Mouse (Mus musculus) forebrain, embryonic 12.5 days (tissue): ENCODE results near the gene Boll. TPM values are rescaled to one million over a fixed set of nuclear protein-coding genes. Genes with fewer than 3 reads are reported as not detected.

Experiments
- ATAC-seq: fragments of 200-750 bp; cut with Nextera tagmentation; 2 replicates; pipeline ENCODE4 v1.8.0; 2017; ENCODE audit warnings: moderate TSS enrichment; ENCODE audit not compliant: low FRiP score
- H3K27ac ChIP-seq: fragments of 300-500 bp; sonication (generic); 2 replicates; pipeline ENCODE4 v1.5.1; 2016; ENCODE audit warnings: mild to moderate bottlenecking
- H3K27me3 ChIP-seq: fragments of 300-500 bp; sonication (generic); 2 replicates; pipeline ENCODE4 v1.6.1; 2016; ENCODE audit warnings: mild to moderate bottlenecking
- H3K36me3 ChIP-seq: fragments of 300-500 bp; sonication (generic); replicated peaks from 2 replicates; pipeline ENCODE4 v1.6.1; 2016; ENCODE audit warnings: mild to moderate bottlenecking
- H3K4me1 ChIP-seq: fragments of 300-500 bp; sonication (generic); 2 replicates; pipeline ENCODE4 v1.6.1; 2016
- H3K4me2 ChIP-seq: fragments of 300-500 bp; sonication (generic); 2 replicates; pipeline ENCODE4 v1.6.1; 2016; ENCODE audit warnings: mild to moderate bottlenecking, moderate library complexity
- H3K4me3 ChIP-seq: fragments of 300-500 bp; sonication (generic); replicated peaks from 2 replicates; pipeline ENCODE4 v1.5.1; 2016; ENCODE audit warnings: mild to moderate bottlenecking
- H3K9ac ChIP-seq: fragments of 300-500 bp; sonication (generic); 2 replicates; pipeline ENCODE4 v1.6.1; 2016; ENCODE audit warnings: mild to moderate bottlenecking
- H3K9me3 ChIP-seq: fragments of 300-500 bp; sonication (generic); 2 replicates; pipeline ENCODE4 v1.6.1; 2016
- WGBS: fragments of 180-500 bp; shearing (Covaris S2); methylation state at CpG from one replicate; pipeline ENCODE4 v1.1.7; 2016; 5-methylcytosine and 5-hydroxymethylcytosine counted together
- polyA plus RNA-seq: library from polyadenylated mRNA; unstranded; fragments of >200 nt; fragmentation: Nextera tagmentation; extraction: Ambion mirVana; gene quantifications from 2 replicates; pipeline ENCODE4 v1.2.1, GENCODE M21; 2016

The Boll gene
- polyA plus RNA-seq, 1 experiment from 2014 or later = 0.50 TPM

GRCm38 (mm10) chr1:55236890-55237642 lies 126.2 kb downstream of the Boll start, which contains the start of gene Mars2:
TSS of gene Mars2 (plus strand) at chr1:55237177.
- ATAC-seq = peak; percentile 99
- peak within 1 kb of the TSS; percentile 93 for H3K4me2 ChIP-seq
- WGBS = under 1% methylated on average over 82 of the region's 82 CpGs

GRCm38 (mm10) chr1:55236487-55236886 lies 126.8 kb downstream of the Boll start:
- peak overlapping the region; percentile 73 for H3K9ac ChIP-seq
- no peaks in the 10 kb centered on the region for H3K9me3 ChIP-seq
- H3K27me3 ChIP-seq = 0 out of 2 replicates have a peak, but pooled peaks cover 4% of the 10 kb centered on the region
- H3K4me3 ChIP-seq = peak overlapping the region; percentile 74
- H3K27ac ChIP-seq = no peak overlapping the region
- WGBS = 42% methylated on average over 5 of the region's 5 CpGs
- peak overlapping the region; percentile 93 for H3K4me2 ChIP-seq
- H3K36me3 ChIP-seq = no peaks in the 10 kb centered on the region
- H3K4me1 ChIP-seq = peaks cover 22% of the 10 kb centered on the region
- ATAC-seq = no peak

More at GRCm38 (mm10) chr1:55236890-55237642, 126.2 kb downstream of the Boll start, which contains the start of gene Mars2:
- Histone ChIP-seq H3K4me1 (peaks cover 22% of the 10 kb centered on the region), H3K36me3 (no peaks in the 10 kb centered on the region), H3K27ac (peak within 1 kb of the TSS; percentile 81), H3K9me3 (no peaks in the 10 kb centered on the region), H3K9ac (peak within 1 kb of the TSS; percentile 73), H3K4me3 (peak within 1 kb of the TSS; percentile 74), H3K27me3 (0 out of 2 replicates have a peak, but pooled peaks cover 4% of the 10 kb centered on the region)

- WGBS = 57% methylated on average over 16 of the region's 16 CpGs
- Histone ChIP-seq H3K4me3 (no peak overlapping the region), H3K36me3 (no peaks in the 10 kb centered on the region), H3K27ac (no peak overlapping the region), H3K4me1 (peaks cover 14% of the 10 kb centered on the region), H3K9ac (no peak overlapping the region), H3K27me3 (0 out of 2 replicates have a peak, but pooled peaks cover 4% of the 10 kb centered on the region), H3K9me3 (no peaks in the 10 kb centered on the region), H3K4me2 (no peak overlapping the region)
- no peak for ATAC-seq
Measured at GRCm38 (mm10) chr1:55234910-55235520, 128.3 kb downstream of the Boll start.

GRCm38 (mm10) chr1:55228256-55228884 lies 134.9 kb downstream of the Boll start:
- ATAC-seq = no peak
- 0 out of 2 replicates have a peak, but pooled peaks cover 3% of the 10 kb centered on the region for H3K27me3 ChIP-seq
- WGBS = 87% methylated on average over 8 of the region's 8 CpGs
- H3K4me1 ChIP-seq = peaks cover 15% of the 10 kb centered on the region
- no peak overlapping the region for H3K9ac ChIP-seq
- H3K4me3 ChIP-seq = no peak overlapping the region
- no peaks in the 10 kb centered on the region for H3K36me3 ChIP-seq
- H3K9me3 ChIP-seq = no peaks in the 10 kb centered on the region
- no peak overlapping the region for H3K27ac ChIP-seq
- H3K4me2 ChIP-seq = no peak overlapping the region

GRCm38 (mm10) chr1:55227376-55227775 lies 135.9 kb downstream of the Boll start:
- Histone ChIP-seq H3K9me3 (no peaks in the 10 kb centered on the region), H3K36me3 (no peaks in the 10 kb centered on the region), H3K4me1 (peaks cover 15% of the 10 kb centered on the region), H3K4me2 (no peak overlapping the region), H3K4me3 (no peak overlapping the region), H3K27ac (no peak overlapping the region), H3K27me3 (0 out of 2 replicates have a peak, but pooled peaks cover 3% of the 10 kb centered on the region), H3K9ac (no peak overlapping the region)
- ATAC-seq = no peak
- whole genome bisulfite sequencing = 44% methylated on average over 1 of the region's 1 CpGs

GRCm38 (mm10) chr1:55226011-55226857 lies 137.0 kb downstream of the Boll start, which contains the start of gene Rftn2:
TSS of gene Rftn2 (minus strand) at chr1:55226782.
- ATAC-seq = no peak
- under 1% methylated on average over 26 of the region's 26 CpGs for WGBS
- Histone ChIP-seq H3K9me3 (no peaks in the 10 kb centered on the region), H3K4me2 (peak within 1 kb of the TSS; percentile 65), H3K4me3 (peak within 1 kb of the TSS; percentile 45), H3K9ac (peak within 1 kb of the TSS; percentile 53), H3K36me3 (no peaks in the 10 kb centered on the region), H3K27ac (0 out of 2 replicates have a peak within 1 kb of the TSS, but pooled peaks have one; percentile 36), H3K27me3 (0 out of 2 replicates have a peak, but pooled peaks cover 3% of the 10 kb centered on the region), H3K4me1 (peaks cover 20% of the 10 kb centered on the region)

DNA sequence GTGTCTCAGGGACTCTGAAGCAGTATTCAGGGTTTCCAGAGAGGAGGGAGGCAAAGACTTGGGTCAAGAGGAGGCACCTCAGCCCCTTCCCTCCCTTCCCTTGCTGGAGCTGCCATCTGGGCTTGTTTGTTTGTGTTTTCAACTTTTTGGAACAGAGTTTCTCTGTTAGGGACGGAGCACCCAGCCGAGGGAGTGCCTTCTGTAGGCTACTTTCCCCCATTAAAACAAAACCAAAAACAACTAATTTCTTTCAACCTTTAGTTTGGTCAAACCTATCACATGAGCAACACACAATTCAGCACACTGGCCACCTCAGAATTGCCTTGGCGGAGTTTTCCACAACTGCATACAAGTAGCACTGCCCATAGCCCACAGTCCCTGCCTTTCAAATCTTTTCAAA lies 137.9 kb downstream of the Boll start:
- Histone ChIP-seq H3K4me1 (peaks cover 23% of the 10 kb centered on the region), H3K36me3 (no peaks in the 10 kb centered on the region), H3K27me3 (0 out of 2 replicates have a peak, but pooled peaks cover 3% of the 10 kb centered on the region), H3K9me3 (no peaks in the 10 kb centered on the region), H3K9ac (peak overlapping the region; percentile 36; the same call in 1 of the 2 replicates), H3K27ac (peak overlapping the region; percentile 36; the same call in 1 of the 2 replicates), H3K4me2 (peak overlapping the region; percentile 65), H3K4me3 (peak overlapping the region; percentile 45)
- ATAC-seq = peak; percentile 27; the same call in 1 of the 2 replicates
- WGBS = 18% methylated on average over 3 of the region's 3 CpGs

DNA sequence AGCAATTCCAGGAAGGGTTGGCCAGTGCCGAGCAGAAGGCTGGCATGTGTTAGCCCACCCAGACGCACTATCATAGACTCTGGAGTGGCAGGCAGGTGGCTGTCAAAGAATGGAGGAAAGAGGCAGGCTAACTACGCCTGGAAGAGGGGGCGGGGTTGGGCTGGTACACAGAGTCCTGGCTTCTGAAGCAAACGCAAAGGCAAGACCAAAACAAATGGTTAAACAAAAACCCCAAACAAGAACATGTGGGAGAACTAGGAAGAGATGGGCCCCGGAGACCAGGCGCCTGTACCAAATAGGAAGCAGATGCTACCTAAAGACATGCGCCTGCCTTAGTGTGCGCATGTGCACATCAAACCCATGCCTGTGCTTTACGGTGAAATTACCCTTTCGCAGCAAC lies 139.2 kb downstream of the Boll start:
- peak; percentile 62; the same call in 1 of the 2 replicates for ATAC-seq
- Histone ChIP-seq H3K36me3 (no peaks in the 10 kb centered on the region), H3K4me1 (peaks cover 23% of the 10 kb centered on the region), H3K9me3 (no peaks in the 10 kb centered on the region), H3K4me2 (peak overlapping the region; percentile 65), H3K4me3 (no peak overlapping the region), H3K9ac (no peak overlapping the region), H3K27ac (no peak overlapping the region), H3K27me3 (0 out of 2 replicates have a peak, but pooled peaks cover 3% of the 10 kb centered on the region)
- WGBS = 53% methylated on average over 11 of the region's 11 CpGs

GRCm38 (mm10) chr1:55223026-55223425 lies 140.2 kb downstream of the Boll start:
- H3K9me3 ChIP-seq = no peaks in the 10 kb centered on the region
- 90% methylated on average over 7 of the region's 7 CpGs for WGBS
- no peak overlapping the region for H3K4me3 ChIP-seq
- H3K27ac ChIP-seq = no peak overlapping the region
- H3K27me3 ChIP-seq = 0 out of 2 replicates have a peak, but pooled peaks cover 3% of the 10 kb centered on the region
- H3K4me1 ChIP-seq = peaks cover 23% of the 10 kb centered on the region
- no peak overlapping the region for H3K4me2 ChIP-seq
- no peak for ATAC-seq
- H3K36me3 ChIP-seq = no peaks in the 10 kb centered on the region
- no peak overlapping the region for H3K9ac ChIP-seq

DNA sequence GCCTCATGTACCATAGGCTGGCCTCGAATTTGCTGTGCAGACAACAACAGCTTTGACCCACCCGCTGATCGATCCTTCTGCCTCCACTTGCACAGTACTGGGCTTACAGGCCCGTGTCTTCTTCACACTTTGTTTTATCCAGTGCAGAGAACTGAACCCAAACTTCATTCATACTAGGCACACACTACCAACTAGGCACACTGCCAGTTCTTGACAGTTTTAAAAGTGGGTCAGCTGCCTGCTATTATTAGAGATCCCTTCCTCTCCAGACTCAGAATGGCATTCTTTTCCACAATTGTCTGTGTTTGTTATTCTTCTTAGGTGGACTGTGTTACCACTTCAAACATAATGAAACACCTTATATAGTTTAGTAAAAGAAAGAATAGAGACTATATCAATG lies 141.9 kb downstream of the Boll start:
- H3K36me3 ChIP-seq = no peaks in the 10 kb centered on the region
- H3K4me3 ChIP-seq = no peak overlapping the region
- no peak for ATAC-seq
- no peaks in the 10 kb centered on the region for H3K27me3 ChIP-seq
- no peak overlapping the region for H3K4me2 ChIP-seq
- no peak overlapping the region for H3K27ac ChIP-seq
- 69% methylated on average over 4 of the region's 4 CpGs for WGBS
- peaks cover 19% of the 10 kb centered on the region for H3K4me1 ChIP-seq
- H3K9ac ChIP-seq = no peak overlapping the region
- no peaks in the 10 kb centered on the region for H3K9me3 ChIP-seq

GRCm38 (mm10) chr1:55217191-55217590 lies 146.1 kb downstream of the Boll start:
- no peaks in the 10 kb centered on the region for H3K27me3 ChIP-seq
- H3K9me3 ChIP-seq = no peaks in the 10 kb centered on the region
- no peaks in the 10 kb centered on the region; the same call in 1 of the 2 replicates for H3K36me3 ChIP-seq
- H3K4me2 ChIP-seq = no peak overlapping the region
- H3K4me3 ChIP-seq = no peak overlapping the region
- WGBS = 83% methylated on average over 2 of the region's 2 CpGs
- no peak overlapping the region for H3K27ac ChIP-seq
- no peak for ATAC-seq
- no peak overlapping the region for H3K9ac ChIP-seq
- H3K4me1 ChIP-seq = peaks cover 12% of the 10 kb centered on the region
